Mouse (Mus musculus) v-Abl transformed pro-B cells (cell line): ENCODE data around the gene Vat1.

Experiments
- in situ Hi-C, 2 experiments: fragments of 400-800 bp; cut with MboI; formaldehyde crosslinking; loops; one replicate each; pipeline ENCODE4 v1.15.1; 2025; ENCODE audit not compliant: unreplicated experiment in 2 of 2

Gene Vat1

GRCm38 (mm10) chr11:101447786-101448185 is 18.2 kb downstream of the Vat1 start:
- in situ Hi-C loops, result loop anchor here in 1 of 2 experiments (25.0 kb wide), 1 partner anchor 360 kb away; the partner anchor contains the start of genes Coasy, Hsd17b1, Mlx and Psmc3ip

- in situ Hi-C loops, result loop anchor here in 1 of 2 experiments (25.0 kb wide), 1 partner anchor 360 kb away; the partner anchor contains the start of genes Coasy, Hsd17b1, Mlx and Psmc3ip
These were observed 19.2 kb downstream of the Vat1 start for GRCm38 (mm10) chr11:101446860-101447259.

GRCm38 (mm10) chr11:101446319-101446718 is 19.7 kb downstream of the Vat1 start:
- in situ Hi-C loops, result loop anchor here in 1 of 2 experiments (25.0 kb wide), 1 partner anchor 359 kb away; the partner anchor contains the start of genes Coasy, Hsd17b1, Mlx and Psmc3ip

GRCm38 (mm10) chr11:101442760-101443159 is 23.3 kb downstream of the Vat1 start:
- in situ Hi-C loops, result loop anchor here in 1 of 2 experiments (25.0 kb wide), 1 partner anchor 355 kb away; the partner anchor contains the start of genes Coasy, Hsd17b1, Mlx and Psmc3ip

- in situ Hi-C loops, result loop anchor here in 1 of 2 experiments (25.0 kb wide), 1 partner anchor 355 kb away; the partner anchor contains the start of genes Coasy, Hsd17b1, Mlx and Psmc3ip
These were observed 23.8 kb downstream of the Vat1 start, which contains the start of gene Rpl27 for GRCm38 (mm10) chr11:101442127-101442693. Gene Rpl27 (plus strand): TSS chr11:101442298.

GRCm38 (mm10) chr11:101441450-101442126 is 24.4 kb downstream of the Vat1 start:
- in situ Hi-C loops, result loop anchor here in 1 of 2 experiments (25.0 kb wide), 1 partner anchor 354 kb away; the partner anchor contains the start of genes Coasy, Hsd17b1, Mlx and Psmc3ip

- in situ Hi-C loops, result loop anchor here in 1 of 2 experiments (10.0 to 25.0 kb wide), 2 partner anchors 113 to 351 kb away; partner anchors contain the start of genes Aoc2, Coasy, Hsd17b1 and Mlx
These were observed 28.0 kb downstream of the Vat1 start for GRCm38 (mm10) chr11:101438006-101438405.

GRCm38 (mm10) chr11:101436916-101437315 is 29.1 kb downstream of the Vat1 start:
- in situ Hi-C loops, result loop anchor here in 1 of 2 experiments (10.0 to 25.0 kb wide), 2 partner anchors 112 to 350 kb away; partner anchors contain the start of genes Aoc2, Coasy, Hsd17b1 and Mlx

GRCm38 (mm10) chr11:101435831-101436230 is 30.2 kb downstream of the Vat1 start:
- in situ Hi-C loops, result loop anchor here in 1 of 2 experiments (10.0 to 25.0 kb wide), 2 partner anchors 111 to 349 kb away; partner anchors contain the start of genes Aoc2, Coasy, Hsd17b1 and Mlx

- in situ Hi-C loops, result loop anchor here in 1 of 2 experiments (10.0 to 25.0 kb wide), 2 partner anchors 109 to 346 kb away; partner anchors contain the start of genes Aoc2, Coasy, Hsd17b1 and Mlx
These were observed 32.6 kb downstream of the Vat1 start for GRCm38 (mm10) chr11:101433396-101433795.

- in situ Hi-C loops, result loop anchor here in 1 of 2 experiments (10.0 to 25.0 kb wide), 2 partner anchors 107 to 344 kb away; partner anchors contain the start of genes Aoc2, Coasy, Hsd17b1 and Mlx
These were observed 34.7 kb downstream of the Vat1 start for GRCm38 (mm10) chr11:101431327-101431726.

GRCm38 (mm10) chr11:101426165-101426564 is 39.9 kb downstream of the Vat1 start:
- in situ Hi-C loops, result loop anchor here in 1 of 2 experiments (25.0 kb wide), 1 partner anchor 339 kb away; the partner anchor contains the start of genes Coasy, Hsd17b1, Mlx and Psmc3ip

GRCm38 (mm10) chr11:101424925-101425813 is 40.9 kb downstream of the Vat1 start, which contains the start of the genes Rundc1 and Ptges3l:
Gene Rundc1 (plus strand): TSS chr11:101425085.
Gene Ptges3l (minus strand): TSS chr11:101425333.
- in situ Hi-C loops, result loop anchor here in 1 of 2 experiments (25.0 kb wide), 1 partner anchor 338 kb away; the partner anchor contains the start of genes Coasy, Hsd17b1, Mlx and Psmc3ip

GRCm38 (mm10) chr11:101424105-101424851 is 41.8 kb downstream of the Vat1 start, which contains the start of gene Gm27029:
Gene Gm27029 (minus strand): TSS chr11:101424796.
- in situ Hi-C loops, result no loop called here

- in situ Hi-C loops, result no loop called here
These were observed 45.9 kb downstream of the Vat1 start for GRCm38 (mm10) chr11:101420148-101420547.

GRCm38 (mm10) chr11:101419610-101420009 is 46.4 kb downstream of the Vat1 start:
- in situ Hi-C loops, result no loop called here

GRCm38 (mm10) chr11:101418991-101419390 is 47.0 kb downstream of the Vat1 start:
- in situ Hi-C loops, result no loop called here

GRCm38 (mm10) chr11:101417101-101417855 is 48.8 kb downstream of the Vat1 start, which contains the start of gene Aarsd1:
Gene Aarsd1 (minus strand): TSS chr11:101417615.
- in situ Hi-C loops, result no loop called here
